Mouse (Mus musculus) lung, postnatal 0 days (tissue): ENCODE data around the gene Kif3a.

ENCODE experiments used
- CTCF ChIP-seq: IDR thresholded peaks from 2 replicates; pipeline ENCODE4 v1.5.1; 2016; ENCODE audit warnings: antibody characterized with exemption, mild to moderate bottlenecking
- EP300 ChIP-seq: IDR thresholded peaks from 2 replicates; pipeline ENCODE4 v1.6.1; 2016; ENCODE audit warnings: antibody characterized with exemption, mild to moderate bottlenecking, control low read depth

DNA sequence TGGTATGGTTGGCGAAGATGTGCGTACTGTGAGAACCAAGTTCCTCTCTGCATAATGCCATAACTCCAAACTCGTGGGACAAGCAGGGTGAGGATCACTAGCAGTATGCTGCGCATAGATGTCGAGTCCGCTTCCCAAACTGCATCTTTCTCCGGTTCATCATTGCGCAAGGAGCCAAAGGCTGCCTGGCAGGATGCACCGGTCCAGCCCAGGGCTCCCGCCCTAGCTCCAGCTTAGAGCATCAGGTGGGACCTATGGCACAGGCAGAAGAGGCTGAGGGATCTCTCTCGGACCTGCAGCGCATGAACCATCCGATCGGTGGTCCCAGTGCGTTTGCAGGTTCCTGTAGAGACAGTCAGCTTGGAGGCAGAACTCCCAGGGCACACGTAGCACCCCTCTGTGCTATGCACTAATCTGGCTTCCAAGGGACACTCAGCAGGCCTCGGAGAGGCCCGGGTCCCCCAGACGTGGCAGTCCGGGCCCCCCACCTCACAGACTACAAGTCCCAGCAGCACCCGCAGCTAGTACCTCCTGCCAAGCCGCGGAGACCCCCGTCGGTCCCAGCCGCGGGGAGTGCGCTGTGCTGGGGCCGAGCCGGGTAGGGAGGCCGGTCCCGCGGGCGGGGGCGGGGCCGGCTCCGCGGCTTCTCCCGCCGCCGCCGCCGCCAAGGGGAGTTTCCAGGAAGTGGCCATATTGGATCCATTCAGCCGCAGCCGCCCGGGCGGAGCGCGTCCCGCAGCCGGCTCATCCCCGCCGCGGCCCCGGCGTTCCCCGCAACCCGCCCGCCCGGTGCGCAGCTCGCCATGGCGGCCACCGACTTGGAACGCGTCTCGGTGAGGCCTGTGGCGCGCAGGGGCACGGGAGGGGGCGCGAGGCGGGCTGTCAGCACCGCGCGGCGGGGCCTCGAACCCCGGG, 47.7 kb upstream of the Kif3a start, which contains the start of gene Sept8:
- TF ChIP-seq CTCF (no peak), EP300 (no peak)
